Mouse (Mus musculus) cerebellum, adult 2 months (tissue): ENCODE data around the gene Olfr482. TPM values are rescaled to one million over a fixed set of nuclear protein-coding genes. Genes with fewer than 3 reads are reported as not detected.

Source experiments
- DNase-seq, 2 experiments: peaks; one replicate each; pipeline ENCODE4 v3.0.0; 2021
- H3K27ac ChIP-seq: fragments of 200-500 bp; 2 replicates; pipeline ENCODE4 v1.5.1; 2012; ENCODE audit warnings: low read length, control low read depth, inconsistent platforms; ENCODE audit not compliant: insufficient read depth
- H3K27me3 ChIP-seq: fragments of 200-500 bp; 2 replicates; pipeline ENCODE4 v1.6.1; 2012; ENCODE audit warnings: inconsistent platforms, mild to moderate bottlenecking, low read length, moderate library complexity; ENCODE audit not compliant: control insufficient read depth, insufficient read depth
- H3K4me1 ChIP-seq: fragments of 200-500 bp; 2 replicates; pipeline ENCODE4 v1.6.1; 2011; ENCODE audit warnings: low read length; ENCODE audit not compliant: control insufficient read depth, insufficient read depth
- H3K4me3 ChIP-seq: fragments of 200-500 bp; replicated peaks from 2 replicates; pipeline ENCODE3; 2011; ENCODE audit warnings: mild to moderate bottlenecking, low read depth, low read length, control low read depth; ENCODE audit not compliant: insufficient read depth
- CTCF ChIP-seq: fragments of 200-500 bp; IDR thresholded peaks from 2 replicates; pipeline ENCODE4 v1.5.1; 2011; ENCODE audit warnings: low read depth, mild to moderate bottlenecking, control low read depth, low read length, moderate library complexity, borderline replicate concordance; ENCODE audit not compliant: insufficient read depth
- POLR2A ChIP-seq: fragments of 200-500 bp; IDR thresholded peaks from 2 replicates; pipeline ENCODE4 v1.6.1; 2011; ENCODE audit warnings: low read length, control low read depth, borderline replicate concordance; ENCODE audit not compliant: insufficient read depth
- WGBS: fragments of 180-500 bp; shearing (Covaris S2); methylation state at CpG from one replicate; pipeline ENCODE4 v1.1.7; 2018; 5-methylcytosine and 5-hydroxymethylcytosine counted together
- polyA plus RNA-seq: library from polyadenylated mRNA; depleted of rRNA; stranded (reverse); fragments of >200 nt; gene quantifications from 2 replicates; pipeline ENCODE4 v1.2.3, GENCODE M21; 2012; rRNA removed

The Olfr482 gene
- polyA plus RNA-seq, result not detected in 2 replicates

GRCm38 (mm10) chr7:108097486-108097885, at the start of gene Olfr482:
Gene Olfr482, minus strand, starts transcription at chr7:108097586.
- TF ChIP-seq CTCF (no peak), POLR2A (no peak)

GRCm38 (mm10) chr7:108127349-108127748, 30.0 kb upstream of the Olfr482 start, which contains the start of gene Olfr484:
Gene Olfr484, minus strand, starts transcription at chr7:108127449.
- TF ChIP-seq POLR2A (no peak), CTCF (no peak)
- Histone ChIP-seq H3K4me3 (no peak within 1 kb of the TSS), H3K4me1 (no peaks in the 10 kb centered on the region), H3K27me3 (no peaks in the 10 kb centered on the region), H3K27ac (no peak within 1 kb of the TSS)
- DNase-seq, result no peak

More at GRCm38 (mm10) chr7:108097486-108097885, at the start of gene Olfr482:
- Histone ChIP-seq H3K27ac (no peak within 1 kb of the TSS), H3K4me3 (no peak within 1 kb of the TSS), H3K4me1 (no peaks in the 10 kb centered on the region), H3K27me3 (no peaks in the 10 kb centered on the region)
- DNase-seq, result no peak
- 83% methylated on average over 1 of the region's 1 CpGs for WGBS

GRCm38 (mm10) chr7:108121416-108121815, 24.0 kb upstream of the Olfr482 start:
- TF ChIP-seq CTCF, result no peak
- no peak for TF ChIP-seq POLR2A
- DNase-seq, result no peak
- H3K4me3 ChIP-seq, result no peak overlapping the region
- no peak overlapping the region for H3K27ac ChIP-seq
- no peaks in the 10 kb centered on the region for H3K27me3 ChIP-seq
- no peaks in the 10 kb centered on the region for H3K4me1 ChIP-seq
- 51% methylated on average over 1 of the region's 1 CpGs for WGBS

- H3K27ac ChIP-seq, result no peak overlapping the region
Observed at GRCm38 (mm10) chr7:108120681-108121080, 23.3 kb upstream of the Olfr482 start.

GRCm38 (mm10) chr7:108100549-108100948, 3.2 kb upstream of the Olfr482 start, which contains the start of gene Olfr483:
Gene Olfr483, plus strand, starts transcription at chr7:108100849.
- no peaks in the 10 kb centered on the region for H3K27me3 ChIP-seq
- no peak within 1 kb of the TSS for H3K27ac ChIP-seq
- 84% methylated on average over 1 of the region's 1 CpGs for WGBS
- H3K4me1 ChIP-seq, result no peaks in the 10 kb centered on the region
- no peak for DNase-seq
- no peak within 1 kb of the TSS for H3K4me3 ChIP-seq
- TF ChIP-seq POLR2A, result no peak
- TF ChIP-seq CTCF, result no peak

More at GRCm38 (mm10) chr7:108120681-108121080, 23.3 kb upstream of the Olfr482 start:
- no peaks in the 10 kb centered on the region for H3K4me1 ChIP-seq
- no peak for DNase-seq
- TF ChIP-seq POLR2A (no peak), CTCF (no peak)
- H3K27me3 ChIP-seq, result no peaks in the 10 kb centered on the region
- H3K4me3 ChIP-seq, result no peak overlapping the region
- 17% methylated on average over 1 of the region's 1 CpGs for WGBS

GRCm38 (mm10) chr7:108079555-108079954, 17.8 kb downstream of the Olfr482 start, which contains the start of gene Olfr481:
Gene Olfr481, plus strand, starts transcription at chr7:108079855.
- DNase-seq, result no peak
- no peaks in the 10 kb centered on the region for H3K4me1 ChIP-seq
- no peak within 1 kb of the TSS for H3K27ac ChIP-seq
- H3K27me3 ChIP-seq, result no peaks in the 10 kb centered on the region
- H3K4me3 ChIP-seq, result no peak within 1 kb of the TSS
- TF ChIP-seq CTCF (no peak), POLR2A (no peak)

GRCm38 (mm10) chr7:108067246-108067645, 30.1 kb downstream of the Olfr482 start, which contains the start of gene Olfr480:
Gene Olfr480, minus strand, starts transcription at chr7:108067346.
- WGBS, result 69% methylated on average over 1 of the region's 1 CpGs
- no peak within 1 kb of the TSS for H3K27ac ChIP-seq
- no peak for TF ChIP-seq CTCF
- no peak for TF ChIP-seq POLR2A
- H3K4me3 ChIP-seq, result no peak within 1 kb of the TSS
- H3K4me1 ChIP-seq, result no peaks in the 10 kb centered on the region
- H3K27me3 ChIP-seq, result no peaks in the 10 kb centered on the region
- no peak for DNase-seq

GRCm38 (mm10) chr7:108050393-108050792, 47.0 kb downstream of the Olfr482 start, which contains the start of gene Olfr479:
Gene Olfr479, plus strand, starts transcription at chr7:108050693.
- DNase-seq, result no peak
- 91% methylated on average over 2 of the region's 2 CpGs for WGBS

More at GRCm38 (mm10) chr7:108050393-108050792, 47.0 kb downstream of the Olfr482 start, which contains the start of gene Olfr479:
- Histone ChIP-seq H3K4me1 (no peaks in the 10 kb centered on the region), H3K4me3 (no peak within 1 kb of the TSS), H3K27ac (no peak within 1 kb of the TSS), H3K27me3 (no peaks in the 10 kb centered on the region)
- TF ChIP-seq POLR2A (no peak), CTCF (no peak)

Other genes starting within 250 kb of the Olfr482 start
- gene Olfr472, start 199.7 kb downstream of the Olfr482 start, polyA plus RNA-seq, result not detected in 2 replicates
- gene Olfr473, start 167.1 kb downstream of the Olfr482 start, polyA plus RNA-seq, result not detected in 2 replicates
- not detected in 2 replicates for gene Olfr474, start 142.9 kb downstream of the Olfr482 start, polyA plus RNA-seq
- not detected in 2 replicates for gene Olfr476, start 132.8 kb downstream of the Olfr482 start, polyA plus RNA-seq
- gene Olfr477, start 110.9 kb downstream of the Olfr482 start, polyA plus RNA-seq, result not detected in 2 replicates
- gene Olfr478, start 63.6 kb downstream of the Olfr482 start, polyA plus RNA-seq, result not detected in 2 replicates
- gene Olfr479, start 46.9 kb downstream of the Olfr482 start, polyA plus RNA-seq, result not detected in 2 replicates
- gene Olfr480, start 30.2 kb downstream of the Olfr482 start, polyA plus RNA-seq, result not detected in 2 replicates
- not detected in 2 replicates for gene Olfr481, start 17.7 kb downstream of the Olfr482 start, polyA plus RNA-seq
- not detected in 2 replicates for gene Olfr483, start 3.3 kb upstream of the Olfr482 start, polyA plus RNA-seq
- gene Olfr484, start 29.9 kb upstream of the Olfr482 start, polyA plus RNA-seq, result not detected in 2 replicates
- gene Olfr485, start 62.3 kb upstream of the Olfr482 start, polyA plus RNA-seq, result not detected in 2 replicates
- gene Olfr486, start 75.2 kb upstream of the Olfr482 start, polyA plus RNA-seq, result not detected in 2 replicates
- gene Olfr487, start 117.0 kb upstream of the Olfr482 start, polyA plus RNA-seq, result not detected in 2 replicates
- gene Olfr488, start 160.8 kb upstream of the Olfr482 start, polyA plus RNA-seq, result not detected in 2 replicates
- gene Olfr490, start 191.3 kb upstream of the Olfr482 start, polyA plus RNA-seq, result not detected in 2 replicates
- gene Olfr491, start 215.9 kb upstream of the Olfr482 start, polyA plus RNA-seq, result not detected in 2 replicates
- not detected in 2 replicates for gene Olfr492, start 226.1 kb upstream of the Olfr482 start, polyA plus RNA-seq
- gene Olfr493, start 249.4 kb upstream of the Olfr482 start, polyA plus RNA-seq, result not detected in 2 replicates